Mouse (Mus musculus) stomach, embryonic 14.5 days (tissue): ENCODE measurements at regions not wholly inside any gene's neighbourhood (a gene's known extent, or its start where the extent isn't known, plus 50 kb on each side); places are given as distances from the start of the nearest gene placed in this dataset.

ENCODE experiments used
- ATAC-seq: fragments of 200-750 bp; cut with Nextera tagmentation; 2 replicates; pipeline ENCODE4 v1.8.0; 2017; ENCODE audit warnings: low read depth, moderate TSS enrichment; ENCODE audit not compliant: insufficient number of reproducible peaks, insufficient read depth, low FRiP score
- H3K27ac ChIP-seq: fragments of 300-500 bp; sonication (generic); 2 replicates; pipeline ENCODE4 v1.5.1; 2014; ENCODE audit warnings: mild to moderate bottlenecking, low read length, moderate library complexity, mixed read lengths
- H3K27me3 ChIP-seq: fragments of 300-500 bp; sonication (generic); 2 replicates; pipeline ENCODE4 v1.6.1; 2014; ENCODE audit warnings: low read length, control low read depth, mixed read lengths; ENCODE audit not compliant: control insufficient read depth, insufficient read depth
- H3K36me3 ChIP-seq: fragments of 300-500 bp; sonication (generic); 2 replicates; pipeline ENCODE4 v1.6.1; 2014; ENCODE audit warnings: mild to moderate bottlenecking, control low read depth, low read length, moderate library complexity, mixed read lengths; ENCODE audit not compliant: control insufficient read depth, insufficient read depth
- H3K4me1 ChIP-seq: fragments of 300-500 bp; sonication (generic); 2 replicates; pipeline ENCODE4 v1.6.1; 2014; ENCODE audit warnings: low read length, control low read depth, mixed read lengths; ENCODE audit not compliant: control insufficient read depth, insufficient read depth
- H3K4me2 ChIP-seq: fragments of 300-500 bp; sonication (generic); replicated peaks from 2 replicates; pipeline ENCODE4 v1.6.1; 2014; ENCODE audit warnings: low read depth, low read length, control low read depth
- H3K4me3 ChIP-seq: fragments of 300-500 bp; sonication (generic); 2 replicates; pipeline ENCODE4 v1.5.1; 2014; ENCODE audit warnings: low read depth, low read length, control low read depth
- H3K9ac ChIP-seq: fragments of 300-500 bp; sonication (generic); replicated peaks from 2 replicates; pipeline ENCODE4 v1.6.1; 2014; ENCODE audit warnings: low read depth, mild to moderate bottlenecking, control low read depth, low read length, moderate library complexity, mixed read lengths
- H3K9me3 ChIP-seq: fragments of 300-500 bp; sonication (generic); 2 replicates; pipeline ENCODE4 v1.6.1; 2016; ENCODE audit warnings: low read depth, low read length, control low read depth; ENCODE audit not compliant: control insufficient read depth
- WGBS: fragments of 180-500 bp; shearing (Covaris S2); extraction: QIAGEN DNeasy Blood & Tissue Kit; methylation state at CpG from one replicate; pipeline ENCODE4 v1.1.7; 2014; 5-methylcytosine and 5-hydroxymethylcytosine counted together

- no peak overlapping the region for H3K9ac ChIP-seq
- peak overlapping the region; percentile 6; the same call in 1 of the 2 replicates for H3K27ac ChIP-seq
- H3K9me3 ChIP-seq = no peaks in the 10 kb centered on the region
- H3K27me3 ChIP-seq = no peaks in the 10 kb centered on the region
- 70% methylated on average over 11 of the region's 11 CpGs for WGBS
- no peak overlapping the region for H3K4me2 ChIP-seq
- H3K4me3 ChIP-seq = no peak overlapping the region
- no peaks in the 10 kb centered on the region for H3K36me3 ChIP-seq
- no peaks in the 10 kb centered on the region for H3K4me1 ChIP-seq
- no peak for ATAC-seq
Measured at GRCm38 (mm10) chr4:83107958-83108658, 56.0 kb upstream of the Frem1 start.

GRCm38 (mm10) chr4:83107161-83107560 is 55.0 kb upstream of the Frem1 start:
- H3K9ac ChIP-seq = no peak overlapping the region
- H3K27me3 ChIP-seq = no peaks in the 10 kb centered on the region
- 64% methylated on average over 2 of the region's 2 CpGs for WGBS
- H3K4me3 ChIP-seq = no peak overlapping the region
- H3K4me2 ChIP-seq = no peak overlapping the region
- no peaks in the 10 kb centered on the region for H3K4me1 ChIP-seq
- no peaks in the 10 kb centered on the region for H3K9me3 ChIP-seq
- H3K27ac ChIP-seq = 0 out of 2 replicates have a peak overlapping the region, but pooled peaks have one; percentile 6
- no peak for ATAC-seq
- H3K36me3 ChIP-seq = no peaks in the 10 kb centered on the region

GRCm38 (mm10) chr4:83104045-83104681 is 52.0 kb upstream of the Frem1 start:
- H3K4me1 ChIP-seq = peaks cover 4% of the 10 kb centered on the region
- no peak overlapping the region for H3K4me3 ChIP-seq
- no peaks in the 10 kb centered on the region for H3K9me3 ChIP-seq
- H3K27me3 ChIP-seq = no peaks in the 10 kb centered on the region
- H3K36me3 ChIP-seq = no peaks in the 10 kb centered on the region
- WGBS = 62% methylated on average over 5 of the region's 5 CpGs
- no peak overlapping the region for H3K27ac ChIP-seq
- no peak for ATAC-seq
- no peak overlapping the region for H3K9ac ChIP-seq
- no peak overlapping the region for H3K4me2 ChIP-seq

GRCm38 (mm10) chr4:83102893-83103292 is 50.8 kb upstream of the Frem1 start:
- Histone ChIP-seq H3K9me3 (no peaks in the 10 kb centered on the region), H3K27me3 (no peaks in the 10 kb centered on the region), H3K36me3 (no peaks in the 10 kb centered on the region), H3K27ac (no peak overlapping the region), H3K4me1 (peaks cover 4% of the 10 kb centered on the region), H3K4me3 (no peak overlapping the region), H3K9ac (no peak overlapping the region), H3K4me2 (no peak overlapping the region)
- WGBS = 94% methylated on average over 2 of the region's 2 CpGs
- no peak for ATAC-seq

GRCm38 (mm10) chr4:83102022-83102421 is 49.9 kb upstream of the Frem1 start:
- H3K9ac ChIP-seq = no peak overlapping the region
- no peak overlapping the region for H3K4me2 ChIP-seq
- H3K27me3 ChIP-seq = no peaks in the 10 kb centered on the region
- no peak overlapping the region for H3K4me3 ChIP-seq
- peak overlapping the region; percentile 70 for H3K27ac ChIP-seq
- no peaks in the 10 kb centered on the region for H3K36me3 ChIP-seq
- peak; percentile 63; the same call in 1 of the 2 replicates for ATAC-seq
- 32% methylated on average over 3 of the region's 3 CpGs for WGBS
- H3K4me1 ChIP-seq = peaks cover 4% of the 10 kb centered on the region
- no peaks in the 10 kb centered on the region for H3K9me3 ChIP-seq
